Mouse (Mus musculus): ENCODE measurements around the gene Rpl27a.

Gene Rpl27a

GRCm38 (mm10) chr7:109525740-109526663 lies 7.1 kb downstream of the Rpl27a start:
- DNase-seq (ENCODE audit: low read depth): no peak

- DNase-seq (ENCODE audit: low read depth): no peak
Observed at GRCm38 (mm10) chr7:109527536-109527935, 8.6 kb downstream of the Rpl27a start.

- DNase-seq (ENCODE audit: low read depth): no peak
Observed at GRCm38 (mm10) chr7:109528356-109528755, 9.4 kb downstream of the Rpl27a start.

- no peak for DNase-seq (ENCODE audit: low read depth)
Observed at GRCm38 (mm10) chr7:109529741-109530140, 10.8 kb downstream of the Rpl27a start.

- DNase-seq (ENCODE audit: low read depth): no peak
Observed at GRCm38 (mm10) chr7:109531501-109531900, 12.6 kb downstream of the Rpl27a start.

- no peak for DNase-seq (ENCODE audit: low read depth)
Observed at GRCm38 (mm10) chr7:109532691-109533090, 13.7 kb downstream of the Rpl27a start.

- no peak for DNase-seq (ENCODE audit: low read depth)
Observed at GRCm38 (mm10) chr7:109533129-109533528, 14.2 kb downstream of the Rpl27a start.

- DNase-seq (ENCODE audit: low read depth): no peak
Observed at GRCm38 (mm10) chr7:109533888-109534287, 14.9 kb downstream of the Rpl27a start.

GRCm38 (mm10) chr7:109534921-109535320 lies 16.0 kb downstream of the Rpl27a start:
- DNase-seq (ENCODE audit: low read depth): no peak

GRCm38 (mm10) chr7:109536451-109536946 lies 17.6 kb downstream of the Rpl27a start:
- no peak for DNase-seq (ENCODE audit: low read depth)

GRCm38 (mm10) chr7:109540902-109541301 lies 22.0 kb downstream of the Rpl27a start:
- DNase-seq (ENCODE audit: low read depth): no peak

GRCm38 (mm10) chr7:109541609-109542363 lies 22.8 kb downstream of the Rpl27a start:
- DNase-seq (ENCODE audit: low read depth): no peak

- no peak for DNase-seq (ENCODE audit: low read depth)
Observed at GRCm38 (mm10) chr7:109542364-109542628, 23.3 kb downstream of the Rpl27a start.

GRCm38 (mm10) chr7:109544792-109545191 lies 25.8 kb downstream of the Rpl27a start:
- DNase-seq (ENCODE audit: low read depth): no peak

- DNase-seq (ENCODE audit: low read depth): no peak
Observed at GRCm38 (mm10) chr7:109545255-109545993, 26.5 kb downstream of the Rpl27a start.

GRCm38 (mm10) chr7:109546186-109546585 lies 27.2 kb downstream of the Rpl27a start:
- DNase-seq (ENCODE audit: low read depth): no peak

GRCm38 (mm10) chr7:109546726-109547125 lies 27.8 kb downstream of the Rpl27a start:
- no peak for DNase-seq (ENCODE audit: low read depth)

GRCm38 (mm10) chr7:109559536-109559935 lies 40.6 kb downstream of the Rpl27a start:
- DNase-seq (ENCODE audit: low read depth): no peak

- DNase-seq (ENCODE audit: low read depth): no peak
Observed at GRCm38 (mm10) chr7:109561466-109562153, 42.7 kb downstream of the Rpl27a start.

GRCm38 (mm10) chr7:109562154-109562599 lies 43.2 kb downstream of the Rpl27a start:
- DNase-seq (ENCODE audit: low read depth): no peak

- no peak for DNase-seq (ENCODE audit: low read depth)
Observed at GRCm38 (mm10) chr7:109562676-109563075, 43.7 kb downstream of the Rpl27a start.

Measured in c-Kit-positive CD71-positive TER-119-negative erythroid progenitor cells, embryonic 14.5 days (primary cell).